Mouse (Mus musculus): ENCODE data around the gene Arxes2. TPM values are rescaled to one million over a fixed set of nuclear protein-coding genes. Genes with fewer than 3 reads are reported as not detected.

The Arxes2 gene
- polyA plus RNA-seq, 1 experiment from 2014 or later = 222 TPM

Other genes starting within 250 kb of the Arxes2 start
- gene Bhlhb9, start 196.2 kb upstream of the Arxes2 start, polyA plus RNA-seq (2015; fragmentation: Nextera tagmentation; extraction: Ambion mirVana) = 106 TPM in 2 replicates
- gene Gprasp2, start 154.8 kb upstream of the Arxes2 start, polyA plus RNA-seq (2015; fragmentation: Nextera tagmentation; extraction: Ambion mirVana) = 113 and 127 TPM in 2 replicates
- gene Arxes1, start 39.5 kb downstream of the Arxes2 start, polyA plus RNA-seq (2015; fragmentation: Nextera tagmentation; extraction: Ambion mirVana) = 96.5 and 98.0 TPM in 2 replicates
- gene Bex2, start 74.4 kb downstream of the Arxes2 start, polyA plus RNA-seq (2015; fragmentation: Nextera tagmentation; extraction: Ambion mirVana) = 590 and 592 TPM in 2 replicates
- not detected in 2 replicates for gene Nxf3, start 91.4 kb downstream of the Arxes2 start, polyA plus RNA-seq (2015; fragmentation: Nextera tagmentation; extraction: Ambion mirVana)
- gene Bex4, start 145.2 kb downstream of the Arxes2 start, polyA plus RNA-seq (2015; fragmentation: Nextera tagmentation; extraction: Ambion mirVana) = 97.9 and 101 TPM in 2 replicates
- gene Tceal8, start 178.5 kb downstream of the Arxes2 start, polyA plus RNA-seq (2015; fragmentation: Nextera tagmentation; extraction: Ambion mirVana) = 152 and 172 TPM in 2 replicates
- gene Tceal5, start 210.1 kb downstream of the Arxes2 start, polyA plus RNA-seq (2015; fragmentation: Nextera tagmentation; extraction: Ambion mirVana) = 20.8 and 22.7 TPM in 2 replicates
- 5.5 and 9.5 TPM in 2 replicates for gene Tceal7, start 221.0 kb downstream of the Arxes2 start, polyA plus RNA-seq (2015; fragmentation: Nextera tagmentation; extraction: Ambion mirVana)
- 191 and 193 TPM in 2 replicates for gene Bex1, start 221.7 kb downstream of the Arxes2 start, polyA plus RNA-seq (2015; fragmentation: Nextera tagmentation; extraction: Ambion mirVana)